Mouse (Mus musculus): ENCODE measurements around the gene Jag1.

GRCm38 (mm10) chr2:137096981-137097460, 19.4 kb downstream of the Jag1 start:
- no peak for TF ChIP-seq CTCF (IDR thresholded peaks at IDR 0.05; ENCODE audit: borderline replicate concordance, insufficient read depth, low read length)
- no peak for TF ChIP-seq POLR2A (IDR thresholded peaks at IDR 0.05; ENCODE audit: low read depth, low read length)

All from embryonic fibroblast, embryonic 13.5 days (primary cell).